Comparison of ENCODE assay signal across 9 mouse cellular contexts in genomic region chr12:35182675-35183074, GRCm38 (mm10).
DNase-seq lines count a peak whose midpoint lies in the region; ATAC-seq and TF ChIP-seq lines count a peak whose summit lies in the region.
"Had no signal": no experiment of that assay in that cellular context is flagged by ENCODE, and none has a peak within 500 bp of the region (broad histone marks: within the 10 kb centered on the region; RNA-seq: fewer than 3 reads in every experiment).

No protein-coding gene starts in this region.

- TF ChIP-seq EP300 in MEL (IDR thresholded peaks at IDR 0.05; ENCODE audit: low read depth in 1 of 2, low read length in 2 of 2) = no peak

- peak; percentile 87 for TF ChIP-seq RAD21 in MEL (IDR thresholded peaks at IDR 0.05; ENCODE audit: low read depth, low read length)

- no peak for TF ChIP-seq POLR2A in MEL (IDR thresholded peaks at IDR 0.05; ENCODE audit: control insufficient read depth in 1 of 2, insufficient read depth in 1 of 2, low read depth in 1 of 2, low read length in 2 of 2, poor library complexity in 1 of 2)

- no peaks in the 10 kb centered on the region for H3K9me3 ChIP-seq in MEL (replicated peaks; ENCODE audit: insufficient read depth, low read length)
- no peaks in the 10 kb centered on the region for H3K9me3 ChIP-seq in forebrain, embryonic 13.5 days (replicated peaks)
- H3K9me3 ChIP-seq in lung, embryonic 16.5 days (ENCODE audit: control insufficient read depth, low read length) = no peaks in the 10 kb centered on the region
- H3K9me3 ChIP-seq: liver, embryonic 15.5 days had no signal

- ATAC-seq in forebrain, embryonic 13.5 days = peak; percentile 92
- ATAC-seq in hematopoietic stem cell, adult 5-6 weeks (replicated peaks in 1 of 2; ENCODE audit: insufficient read depth in 1 of 2, low FRiP score in 2 of 2, low TSS enrichment in 1 of 2, low read depth in 1 of 2, poor library complexity in 2 of 2, severe bottlenecking in 2 of 2) = peak; percentile 78 to 88; a peak in 3 of 4 replicates
- ATAC-seq in lung, embryonic 16.5 days (ENCODE audit: low read depth) = peak; percentile 66; the same call in 1 of the 2 replicates

- no peak overlapping the region for H3K4me3 ChIP-seq in MEL (ENCODE audit: control insufficient read depth in 1 of 2, insufficient read depth in 1 of 2, low read depth in 2 of 2, low read length in 2 of 2)
- no peak overlapping the region for H3K4me3 ChIP-seq in forebrain, embryonic 13.5 days
- no peak overlapping the region for H3K4me3 ChIP-seq in lung, embryonic 16.5 days (ENCODE audit: low read length)
- H3K4me3 ChIP-seq: liver, embryonic 15.5 days had no signal

- peak; percentile 62 to 80 (median 65) for TF ChIP-seq CTCF in MEL (IDR thresholded peaks at IDR 0.05 in 2 of 3, conservative IDR thresholded peaks at IDR 0.05 in 1 of 3; ENCODE audit: control insufficient read depth in 1 of 3, insufficient read depth in 1 of 3, low read depth in 2 of 3, low read length in 3 of 3, poor library complexity in 1 of 3, severe bottlenecking in 1 of 3)

- H3K27me3 ChIP-seq in MEL (ENCODE audit: control insufficient read depth in 1 of 2, insufficient read depth in 2 of 2, low read length in 2 of 2) = no peaks in the 10 kb centered on the region
- peaks cover 4% of the 10 kb centered on the region; the same call in 1 of the 2 replicates for H3K27me3 ChIP-seq in forebrain, embryonic 13.5 days
- no peaks in the 10 kb centered on the region; the same call in 1 of the 2 replicates for H3K27me3 ChIP-seq in lung, embryonic 16.5 days (ENCODE audit: control insufficient read depth, insufficient read depth, low read depth, low read length)
- H3K27me3 ChIP-seq: liver, embryonic 15.5 days had no signal

- no peaks in the 10 kb centered on the region for H3K79me2 ChIP-seq in MEL (ENCODE audit: control insufficient read depth, insufficient read depth, low read length, poor library complexity)

- no peak overlapping the region for H3K4me2 ChIP-seq in forebrain, embryonic 13.5 days
- no peak overlapping the region for H3K4me2 ChIP-seq in lung, embryonic 16.5 days (ENCODE audit: low read depth, low read length)
- H3K4me2 ChIP-seq: liver, embryonic 15.5 days had no signal

- no peaks in the 10 kb centered on the region for H3K4me1 ChIP-seq in MEL (ENCODE audit: control insufficient read depth in 1 of 2, insufficient read depth in 2 of 2, low read length in 2 of 2)
- no peaks in the 10 kb centered on the region for H3K4me1 ChIP-seq in forebrain, embryonic 13.5 days
- no peaks in the 10 kb centered on the region for H3K4me1 ChIP-seq in lung, embryonic 16.5 days (replicated peaks; ENCODE audit: control insufficient read depth, insufficient read depth, low read length)
- H3K4me1 ChIP-seq: liver, embryonic 15.5 days had no signal

- DNase-seq in MEL (ENCODE audit: low read depth, low spot score) = peak; percentile 63
- DNase-seq in c-Kit-positive CD71-positive TER-119-positive erythroid progenitor cells, embryonic 14.5 days (ENCODE audit: low spot score) = peak; percentile 56
- DNase-seq in layer of hippocampus, adult 18-20 months (ENCODE audit: low spot score in 2 of 2) = peak; percentile 76 to 92
- peak; percentile 84 for DNase-seq in ovary, postnatal 14 days (ENCODE audit: low spot score)
- peak; percentile 77 for DNase-seq in thymus, postnatal 0 days (ENCODE audit: low spot score)

- H3K36me3 ChIP-seq in MEL (ENCODE audit: control insufficient read depth in 1 of 2, insufficient read depth in 2 of 2, low read length in 2 of 2) = no peaks in the 10 kb centered on the region
- H3K36me3 ChIP-seq in forebrain, embryonic 13.5 days (ENCODE audit: poor library complexity, severe bottlenecking) = no peaks in the 10 kb centered on the region
- no peaks in the 10 kb centered on the region for H3K36me3 ChIP-seq in lung, embryonic 16.5 days (ENCODE audit: control insufficient read depth, insufficient read depth, low read length)
- H3K36me3 ChIP-seq: liver, embryonic 15.5 days had no signal

- no peak overlapping the region for H3K27ac ChIP-seq in MEL (ENCODE audit: control insufficient read depth, low read depth, low read length)
- H3K27ac ChIP-seq in forebrain, embryonic 13.5 days = no peak overlapping the region
- no peak overlapping the region for H3K27ac ChIP-seq in lung, embryonic 16.5 days (ENCODE audit: low read length)
- H3K27ac ChIP-seq: liver, embryonic 15.5 days had no signal

- H3K9ac ChIP-seq in MEL (ENCODE audit: control insufficient read depth, low read depth, low read length, poor library complexity, severe bottlenecking) = no peak overlapping the region
- H3K9ac ChIP-seq in forebrain, embryonic 13.5 days = no peak overlapping the region
- H3K9ac ChIP-seq in lung, embryonic 16.5 days (ENCODE audit: low read length) = no peak overlapping the region
- H3K9ac ChIP-seq: liver, embryonic 15.5 days had no signal

- WGBS in forebrain, embryonic 13.5 days = 11% methylated on average over 3 of the region's 3 CpGs
- WGBS in lung, embryonic 16.5 days = 8% methylated on average over 3 of the region's 3 CpGs

TF ChIP-seq in MEL, 35 proteins besides CTCF, POLR2A, EP300 and RAD21:
- TF ChIP-seq ZC3H11A (IDR thresholded peaks at IDR 0.05; ENCODE audit: low read depth, low read length) (peak; percentile 75), ZMIZ1 (IDR thresholded peaks at IDR 0.05; ENCODE audit: low read depth, low read length) (no peak), MXI1 (IDR thresholded peaks at IDR 0.05; ENCODE audit: low read depth, low read length) (no peak), SMC3 (IDR thresholded peaks at IDR 0.05; ENCODE audit: low read depth, low read length) (peak; percentile 85), POLR2AphosphoS5 (IDR thresholded peaks at IDR 0.05; ENCODE audit: borderline replicate concordance, low read depth, low read length) (no peak)
